ENCODE assay signal across 9 mouse cellular contexts in genomic region chr3:65938211-65938610, GRCm38 (mm10). TPM values are rescaled to one million over a fixed set of nuclear protein-coding genes. Genes with fewer than 3 reads are reported as not detected.
DNase-seq lines count a peak whose midpoint lies in the region; ATAC-seq and TF ChIP-seq lines count a peak whose summit lies in the region.
"Had no signal": no experiment of that assay in that cellular context is flagged by ENCODE, and none has a peak within 500 bp of the region (broad histone marks: within the 10 kb centered on the region; RNA-seq: fewer than 3 reads in every experiment).

No protein-coding gene starts in this region.

- H3K4me2 ChIP-seq in hindbrain, embryonic 14.5 days (replicated peaks) = no peak overlapping the region
- no peak overlapping the region for H3K4me2 ChIP-seq in hindbrain, embryonic 12.5 days (replicated peaks)
- H3K4me2 ChIP-seq in intestine, postnatal 0 days (replicated peaks; ENCODE audit: low read depth) = no peak overlapping the region
- H3K4me2 ChIP-seq: limb, embryonic 13.5 days had no signal

- CTCF ChIA-PET in Patski (lab: Charles Lee) = interaction anchor here (0.7 to 4.2 kb wide), 12 partner anchors 9 to 618 kb away, joined by 3 to 33 read pairs (median 4); no protein-coding TSS in a partner anchor

- in situ Hi-C loops in Patski (cut with MboI; ENCODE audit: low pct_unique_long_range_greater_than_20kb) = loop anchor here (5.0 to 25.0 kb wide), 4 partner anchors 54 to 1951 kb away; partner anchors contain the start of gene Gmps

- no peak overlapping the region for H3K27ac ChIP-seq in hindbrain, embryonic 14.5 days
- H3K27ac ChIP-seq in hindbrain, embryonic 12.5 days = no peak overlapping the region
- no peak overlapping the region for H3K27ac ChIP-seq in intestine, postnatal 0 days (ENCODE audit: low read depth, low read length)
- H3K27ac ChIP-seq: limb, embryonic 13.5 days had no signal

- no peak overlapping the region for H3K9ac ChIP-seq in hindbrain, embryonic 14.5 days
- H3K9ac ChIP-seq in hindbrain, embryonic 12.5 days = no peak overlapping the region
- H3K9ac ChIP-seq in intestine, postnatal 0 days (ENCODE audit: low read depth, low read length) = no peak overlapping the region
- H3K9ac ChIP-seq: limb, embryonic 13.5 days had no signal

- POLR2A ChIA-PET in Patski (lab: Charles Lee) = no interaction called here

- WGBS in hindbrain, embryonic 14.5 days = 11% methylated on average over 3 of the region's 3 CpGs
- 24% methylated on average over 3 of the region's 3 CpGs for WGBS in hindbrain, embryonic 12.5 days
- WGBS in intestine, postnatal 0 days = 15% methylated on average over 3 of the region's 3 CpGs

- ATAC-seq in hindbrain, embryonic 14.5 days (ENCODE audit: low FRiP score) = no peak
- ATAC-seq in hindbrain, embryonic 12.5 days (ENCODE audit: low FRiP score) = no peak
- peak; percentile 70 for ATAC-seq in Patski
- ATAC-seq in intestine, postnatal 0 days = no peak

- no peaks in the 10 kb centered on the region for H3K9me3 ChIP-seq in hindbrain, embryonic 14.5 days (ENCODE audit: control insufficient read depth, low read length)
- no peaks in the 10 kb centered on the region for H3K9me3 ChIP-seq in hindbrain, embryonic 12.5 days (replicated peaks)
- H3K9me3 ChIP-seq in intestine, postnatal 0 days (ENCODE audit: control insufficient read depth) = no peaks in the 10 kb centered on the region
- H3K9me3 ChIP-seq: limb, embryonic 13.5 days had no signal

- DNase-seq in hindbrain, embryonic 14.5 days (ENCODE audit: low spot score) = peak; percentile 75
- DNase-seq in 3T3-L1 (ENCODE audit: low read depth, low spot score) = peak; percentile 81
- DNase-seq in Patski (ENCODE audit: low read depth, low spot score) = no peak
- DNase-seq in urinary bladder, adult 18-20 months (ENCODE audit: low spot score in 2 of 2) = no peak
- DNase-seq in spleen, adult 12 weeks (ENCODE audit: low spot score) = no peak
- no peak for DNase-seq in kidney, postnatal 14 days

- H3K4me1 ChIP-seq in hindbrain, embryonic 14.5 days (replicated peaks; ENCODE audit: control insufficient read depth, insufficient read depth, low read length) = no peaks in the 10 kb centered on the region
- no peaks in the 10 kb centered on the region for H3K4me1 ChIP-seq in hindbrain, embryonic 12.5 days
- no peaks in the 10 kb centered on the region for H3K4me1 ChIP-seq in intestine, postnatal 0 days (replicated peaks; ENCODE audit: control insufficient read depth, insufficient read depth, low read length)
- H3K4me1 ChIP-seq: limb, embryonic 13.5 days had no signal

- no peak overlapping the region for H3K4me3 ChIP-seq in hindbrain, embryonic 14.5 days (replicated peaks; ENCODE audit: low read length)
- no peak overlapping the region for H3K4me3 ChIP-seq in hindbrain, embryonic 12.5 days
- no peak overlapping the region for H3K4me3 ChIP-seq in intestine, postnatal 0 days (ENCODE audit: low read depth, low read length)
- H3K4me3 ChIP-seq: limb, embryonic 13.5 days had no signal

- no peaks in the 10 kb centered on the region for H3K27me3 ChIP-seq in hindbrain, embryonic 14.5 days (ENCODE audit: control insufficient read depth, insufficient read depth, low read length)
- no peaks in the 10 kb centered on the region for H3K27me3 ChIP-seq in hindbrain, embryonic 12.5 days
- no peaks in the 10 kb centered on the region for H3K27me3 ChIP-seq in Patski
- H3K27me3 ChIP-seq in intestine, postnatal 0 days (replicated peaks; ENCODE audit: control insufficient read depth, insufficient read depth, low read length) = no peaks in the 10 kb centered on the region
- H3K27me3 ChIP-seq: limb, embryonic 13.5 days had no signal

- peaks cover 1% of the 10 kb centered on the region; the same call in 1 of the 2 replicates for H3K36me3 ChIP-seq in hindbrain, embryonic 14.5 days (replicated peaks; ENCODE audit: control insufficient read depth, insufficient read depth)
- no peaks in the 10 kb centered on the region for H3K36me3 ChIP-seq in hindbrain, embryonic 12.5 days
- no peaks in the 10 kb centered on the region for H3K36me3 ChIP-seq in intestine, postnatal 0 days (ENCODE audit: control insufficient read depth, insufficient read depth)
- H3K36me3 ChIP-seq: limb, embryonic 13.5 days had no signal

- peak; percentile 84 for TF ChIP-seq CTCF in Patski (IDR thresholded peaks at IDR 0.05)
- TF ChIP-seq CTCF in intestine, postnatal 0 days (IDR thresholded peaks at IDR 0.05; ENCODE audit: low read depth) = peak; percentile 78

RNA-seq across cellular contexts. Expression of gene Ccnl1, which starts 19.8 kb away (rescaled TPM):
- polyA plus RNA-seq in hindbrain, embryonic 14.5 days (2014; fragmentation: Nextera tagmentation; extraction: Ambion mirVana) = 73.5 and 77.1 TPM in 2 replicates
- 122 and 123 TPM in 2 replicates for polyA plus RNA-seq in hindbrain, embryonic 12.5 days (2016; fragmentation: Nextera tagmentation; extraction: Ambion mirVana)
- 92.3 TPM for polyA plus RNA-seq in Patski (2021)
- 47.6 and 52.8 TPM in 2 replicates for polyA plus RNA-seq in intestine, postnatal 0 days (2015; fragmentation: Nextera tagmentation; extraction: Ambion mirVana)

Comparison
In these comparisons a context has a peak if more than half of its experiments do, and no peak if none do; other contexts are left out.
1. DNase-seq: peak in hindbrain, embryonic 14.5 days (single experiment) and 3T3-L1 (single experiment); none in Patski (single experiment), urinary bladder, adult 18-20 months (0 of 2), spleen, adult 12 weeks (single experiment) and kidney, postnatal 14 days (single experiment).